ENCODE assay signal across 8 mouse cellular contexts in the genomic region with DNA sequence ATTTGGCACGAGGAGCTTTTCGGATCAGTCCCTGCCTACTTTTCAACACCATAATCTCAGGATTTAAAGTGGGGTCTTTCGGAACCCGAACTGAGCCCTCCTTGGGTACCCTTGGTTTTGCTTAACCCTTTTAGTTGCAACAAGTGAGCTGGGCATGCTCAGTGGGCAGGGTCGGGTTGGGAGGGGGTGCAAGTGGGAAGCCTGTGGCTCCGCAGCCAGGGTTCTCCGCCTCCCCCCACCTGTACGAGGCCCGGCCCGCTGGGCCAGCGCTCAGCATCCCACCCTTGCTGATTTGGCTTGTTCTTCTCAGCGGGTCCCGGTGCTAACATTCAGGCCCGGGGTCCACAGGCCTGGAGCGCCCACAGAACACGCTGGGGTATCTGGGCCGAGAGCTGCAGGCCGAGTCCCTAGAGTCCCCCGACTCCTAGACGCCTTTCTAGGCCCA. TPM values are rescaled to one million over a fixed set of nuclear protein-coding genes. Genes with fewer than 3 reads are reported as not detected.
DNase-seq lines count a peak whose midpoint lies in the region; ATAC-seq and TF ChIP-seq lines count a peak whose summit lies in the region.

A gene (plus strand): TSS at position 161 of the 445 bp plus-strand sequence.

- peak within 1 kb of the TSS; percentile 79 for H3K9ac ChIP-seq in kidney, embryonic 16.5 days (replicated peaks; ENCODE audit: low read length)
- H3K9ac ChIP-seq in forebrain, embryonic 12.5 days = peak within 1 kb of the TSS; percentile 72
- H3K9ac ChIP-seq in neural tube, embryonic 14.5 days (replicated peaks; ENCODE audit: low read depth, low read length) = peak within 1 kb of the TSS; percentile 77

- H3K4me1 ChIP-seq in kidney, embryonic 16.5 days (ENCODE audit: insufficient read depth, low read length) = 0 out of 2 replicates have a peak, but pooled peaks cover 10% of the 10 kb centered on the region
- peaks cover 13% of the 10 kb centered on the region for H3K4me1 ChIP-seq in forebrain, embryonic 12.5 days
- peaks cover 18% of the 10 kb centered on the region for H3K4me1 ChIP-seq in limb, embryonic 10.5 days
- no peaks in the 10 kb centered on the region for H3K4me1 ChIP-seq in neural tube, embryonic 14.5 days (ENCODE audit: control insufficient read depth, insufficient read depth, low read length)

- no peaks in the 10 kb centered on the region for H3K27me3 ChIP-seq in kidney, embryonic 16.5 days (ENCODE audit: insufficient read depth, low read length)
- no peaks in the 10 kb centered on the region for H3K27me3 ChIP-seq in Patski
- H3K27me3 ChIP-seq in forebrain, embryonic 12.5 days = no peaks in the 10 kb centered on the region
- H3K27me3 ChIP-seq in limb, embryonic 10.5 days (ENCODE audit: low read depth, poor library complexity, severe bottlenecking) = no peaks in the 10 kb centered on the region
- peaks cover 6% of the 10 kb centered on the region; the same call in 1 of the 2 replicates for H3K27me3 ChIP-seq in neural tube, embryonic 14.5 days (ENCODE audit: control insufficient read depth, insufficient read depth, low read length)

- H3K9me3 ChIP-seq in kidney, embryonic 16.5 days (ENCODE audit: low read length) = no peaks in the 10 kb centered on the region
- no peaks in the 10 kb centered on the region for H3K9me3 ChIP-seq in forebrain, embryonic 12.5 days
- H3K9me3 ChIP-seq in limb, embryonic 10.5 days (replicated peaks) = no peaks in the 10 kb centered on the region
- no peaks in the 10 kb centered on the region for H3K9me3 ChIP-seq in neural tube, embryonic 14.5 days (ENCODE audit: control insufficient read depth, low read length)

- no peaks in the 10 kb centered on the region for H3K36me3 ChIP-seq in kidney, embryonic 16.5 days (ENCODE audit: insufficient read depth, low read length)
- H3K36me3 ChIP-seq in forebrain, embryonic 12.5 days (replicated peaks) = no peaks in the 10 kb centered on the region
- H3K36me3 ChIP-seq in limb, embryonic 10.5 days = no peaks in the 10 kb centered on the region
- H3K36me3 ChIP-seq in neural tube, embryonic 14.5 days (ENCODE audit: control insufficient read depth, insufficient read depth, low read length) = no peaks in the 10 kb centered on the region

- in situ Hi-C loops in Patski (cut with MboI; ENCODE audit: low pct_unique_long_range_greater_than_20kb) = loop anchor here (10.0 kb wide), 1 partner anchor 113 kb away; a partner anchor contains a TSS

- TF ChIP-seq CTCF in Patski (IDR thresholded peaks at IDR 0.05) = no peak

- ATAC-seq in kidney, embryonic 16.5 days (ENCODE audit: low FRiP score, low TSS enrichment) = peak; percentile 59; the same call in 1 of the 2 replicates
- peak; percentile 18 for ATAC-seq in Patski
- ATAC-seq in forebrain, embryonic 12.5 days (ENCODE audit: low FRiP score) = peak; percentile 80
- ATAC-seq in neural tube, embryonic 14.5 days (ENCODE audit: low read depth) = peak; percentile 75

- WGBS in kidney, embryonic 16.5 days = 7% methylated on average over 20 of the region's 20 CpGs
- 5% methylated on average over 20 of the region's 20 CpGs for WGBS in forebrain, embryonic 12.5 days
- WGBS in limb, embryonic 10.5 days = 5% methylated on average over 20 of the region's 20 CpGs
- WGBS in neural tube, embryonic 14.5 days = 6% methylated on average over 20 of the region's 20 CpGs

- POLR2A ChIA-PET in Patski (lab: Charles Lee) = interaction anchor here (1.2 kb wide), 1 partner anchor 114 kb away, joined by 3 read pairs; a partner anchor contains a TSS

- CTCF ChIA-PET in Patski (lab: Charles Lee) = interaction anchor here (0.9 to 2.3 kb wide), 2 partner anchors 75 to 121 kb away, joined by 3 to 9 read pairs; no protein-coding TSS in a partner anchor

- intact Hi-C loops in heart, postnatal 36 days (cut with DNase I) = loop anchor here (2.0 to 5.0 kb wide), 2 partner anchors 65 to 113 kb away; a partner anchor contains a TSS

- peak within 1 kb of the TSS; percentile 75 for H3K4me2 ChIP-seq in kidney, embryonic 16.5 days (replicated peaks; ENCODE audit: low read depth, low read length)
- peak within 1 kb of the TSS; percentile 94 for H3K4me2 ChIP-seq in forebrain, embryonic 12.5 days
- H3K4me2 ChIP-seq in neural tube, embryonic 14.5 days (ENCODE audit: low read depth, low read length) = peak within 1 kb of the TSS; percentile 96

- peak within 1 kb of the TSS; percentile 80 for H3K4me3 ChIP-seq in kidney, embryonic 16.5 days (ENCODE audit: low read length)
- peak within 1 kb of the TSS; percentile 71 for H3K4me3 ChIP-seq in forebrain, embryonic 12.5 days (replicated peaks)
- peak within 1 kb of the TSS; percentile 80 for H3K4me3 ChIP-seq in limb, embryonic 10.5 days
- peak within 1 kb of the TSS; percentile 78 for H3K4me3 ChIP-seq in neural tube, embryonic 14.5 days (ENCODE audit: low read depth, low read length)

- no peak for DNase-seq in kidney, postnatal 4 days
- no peak for DNase-seq in Patski (ENCODE audit: low read depth, low spot score)
- no peak for DNase-seq in heart, postnatal 36 days
- no peak for DNase-seq in limb, embryonic 10.5 days (ENCODE audit: low spot score)
- DNase-seq in spleen, adult 18-20 months = no peak

- H3K27ac ChIP-seq in kidney, embryonic 16.5 days (ENCODE audit: low read length) = peak within 1 kb of the TSS; percentile 77
- peak within 1 kb of the TSS; percentile 61 for H3K27ac ChIP-seq in forebrain, embryonic 12.5 days
- H3K27ac ChIP-seq in limb, embryonic 10.5 days = peak within 1 kb of the TSS; percentile 93
- no peak within 1 kb of the TSS; the same call in 1 of the 2 replicates for H3K27ac ChIP-seq in neural tube, embryonic 14.5 days (ENCODE audit: low read depth, low read length)

RNA-seq across cellular contexts. Expression of the gene that starts here (rescaled TPM):
- polyA plus RNA-seq in kidney, embryonic 16.5 days (2015; fragmentation: Nextera tagmentation; extraction: Ambion mirVana) = 17.2 and 19.3 TPM in 2 replicates
- polyA plus RNA-seq in Patski (2021) = 18.8 TPM
- polyA plus RNA-seq in forebrain, embryonic 12.5 days (2016; fragmentation: Nextera tagmentation; extraction: Ambion mirVana) = 23.1 and 24.1 TPM in 2 replicates
- total RNA-seq in heart, postnatal 36 days (2021) = 10 to 100 TPM; 15.4 to 17.5 TPM
- polyA plus RNA-seq in limb, embryonic 10.5 days (2016; fragmentation: Nextera tagmentation; extraction: Ambion mirVana) = 22.5 and 23.7 TPM in 2 replicates
- 21.1 and 22.5 TPM in 2 replicates for polyA plus RNA-seq in neural tube, embryonic 14.5 days (2014; fragmentation: Nextera tagmentation; extraction: Ambion mirVana)

Comparison
In these comparisons a context has a peak if more than half of its experiments do, and no peak if none do; other contexts are left out.
1. ATAC-seq: peak in every context shown above with its lines; median percentile 80 in forebrain, embryonic 12.5 days; 75 in neural tube, embryonic 14.5 days; 59 in kidney, embryonic 16.5 days; 18 in Patski.